Mouse (Mus musculus) forebrain, embryonic 14.5 days (tissue): ENCODE results near the gene Ankrd44. TPM values are rescaled to one million over a fixed set of nuclear protein-coding genes. Genes with fewer than 3 reads are reported as not detected.

Experiments
- ATAC-seq: fragments of 200-750 bp; cut with Nextera tagmentation; 2 replicates; pipeline ENCODE4 v1.8.0; 2017; ENCODE audit warnings: mild to moderate bottlenecking, moderate library complexity
- DNase-seq: peaks from one replicate; pipeline ENCODE4 v3.0.0-alpha.2; 2015; ENCODE audit warnings: low spot score
- H3K27ac ChIP-seq: fragments of 300-500 bp; sonication (generic); 2 replicates; pipeline ENCODE4 v1.5.1; 2014; ENCODE audit warnings: low read depth, mild to moderate bottlenecking, control low read depth, low read length, moderate library complexity
- H3K27me3 ChIP-seq: fragments of 300-500 bp; sonication (generic); replicated peaks from 2 replicates; pipeline ENCODE4 v1.6.1; 2014; ENCODE audit warnings: low read length, control low read depth, mixed read lengths; ENCODE audit not compliant: control insufficient read depth, insufficient read depth
- H3K36me3 ChIP-seq: fragments of 300-500 bp; sonication (generic); 2 replicates; pipeline ENCODE4 v1.6.1; 2014; ENCODE audit warnings: low read length, control low read depth; ENCODE audit not compliant: control insufficient read depth, insufficient read depth
- H3K4me1 ChIP-seq: fragments of 300-500 bp; sonication (generic); 2 replicates; pipeline ENCODE4 v1.6.1; 2014; ENCODE audit warnings: antibody characterized with exemption, low read length, control low read depth; ENCODE audit not compliant: control insufficient read depth, insufficient read depth
- H3K4me2 ChIP-seq: fragments of 300-500 bp; sonication (generic); 2 replicates; pipeline ENCODE4 v1.6.1; 2014; ENCODE audit warnings: mild to moderate bottlenecking, control low read depth, low read length
- H3K4me3 ChIP-seq: fragments of 300-500 bp; sonication (generic); 2 replicates; pipeline ENCODE4 v1.5.1; 2014; ENCODE audit warnings: low read depth, low read length, control low read depth
- H3K9ac ChIP-seq: fragments of 300-500 bp; sonication (generic); 2 replicates; pipeline ENCODE4 v1.6.1; 2014; ENCODE audit warnings: mild to moderate bottlenecking, low read length, control low read depth, moderate library complexity
- H3K9me3 ChIP-seq: fragments of 300-500 bp; sonication (generic); replicated peaks from 2 replicates; pipeline ENCODE4 v1.6.1; 2016; ENCODE audit warnings: low read length, control low read depth, mixed read lengths; ENCODE audit not compliant: control insufficient read depth
- WGBS: fragments of 180-500 bp; shearing (Covaris S2); extraction: QIAGEN DNeasy Blood & Tissue Kit; methylation state at CpG from one replicate; pipeline ENCODE4 v1.1.7; 2014; 5-methylcytosine and 5-hydroxymethylcytosine counted together
- polyA plus RNA-seq: library from polyadenylated mRNA; unstranded; fragments of >200 nt; fragmentation: Nextera tagmentation; extraction: Ambion mirVana; gene quantifications from 2 replicates; pipeline ENCODE4 v1.2.1, GENCODE M21; 2014

The Ankrd44 gene
- polyA plus RNA-seq, 1 experiment from 2014 or later: 18.9 TPM

- Histone ChIP-seq H3K9ac (no peak overlapping the region), H3K27ac (peak overlapping the region; percentile 84), H3K4me3 (no peak overlapping the region), H3K27me3 (no peaks in the 10 kb centered on the region), H3K9me3 (no peaks in the 10 kb centered on the region), H3K4me2 (no peak overlapping the region), H3K4me1 (peaks cover 11% of the 10 kb centered on the region), H3K36me3 (no peaks in the 10 kb centered on the region)
- 97% methylated on average over 2 of the region's 2 CpGs for WGBS
- DNase-seq (no peak), ATAC-seq (peak; percentile 42; the same call in 1 of the 2 replicates)
Observed at GRCm38 (mm10) chr1:54639076-54639475, 287.1 kb downstream of the Ankrd44 start.

- Histone ChIP-seq H3K9me3 (no peaks in the 10 kb centered on the region), H3K4me3 (no peak overlapping the region), H3K27me3 (no peaks in the 10 kb centered on the region), H3K9ac (no peak overlapping the region), H3K36me3 (no peaks in the 10 kb centered on the region), H3K27ac (no peak overlapping the region), H3K4me1 (peaks cover 11% of the 10 kb centered on the region), H3K4me2 (no peak overlapping the region)
- 77% methylated on average over 2 of the region's 2 CpGs for WGBS
- no peak for DNase-seq
- no peak for ATAC-seq
Observed at GRCm38 (mm10) chr1:54637340-54637739, 288.8 kb downstream of the Ankrd44 start.

GRCm38 (mm10) chr1:54629106-54629505 is 297.1 kb downstream of the Ankrd44 start:
- Histone ChIP-seq H3K4me3 (no peak overlapping the region), H3K27ac (no peak overlapping the region), H3K27me3 (no peaks in the 10 kb centered on the region), H3K9me3 (no peaks in the 10 kb centered on the region), H3K4me2 (no peak overlapping the region), H3K36me3 (no peaks in the 10 kb centered on the region), H3K9ac (no peak overlapping the region), H3K4me1 (no peaks in the 10 kb centered on the region)
- ATAC-seq: no peak
- no peak for DNase-seq
- 74% methylated on average over 1 of the region's 1 CpGs for WGBS

- Histone ChIP-seq H3K27ac (no peak overlapping the region), H3K36me3 (no peaks in the 10 kb centered on the region), H3K9me3 (no peaks in the 10 kb centered on the region), H3K9ac (no peak overlapping the region), H3K4me1 (no peaks in the 10 kb centered on the region), H3K4me2 (no peak overlapping the region), H3K4me3 (no peak overlapping the region), H3K27me3 (no peaks in the 10 kb centered on the region)
- ATAC-seq (no peak), DNase-seq (no peak)
- 89% methylated on average over 6 of the region's 6 CpGs for WGBS
Observed at GRCm38 (mm10) chr1:54614963-54615362, 311.2 kb downstream of the Ankrd44 start.

DNA sequence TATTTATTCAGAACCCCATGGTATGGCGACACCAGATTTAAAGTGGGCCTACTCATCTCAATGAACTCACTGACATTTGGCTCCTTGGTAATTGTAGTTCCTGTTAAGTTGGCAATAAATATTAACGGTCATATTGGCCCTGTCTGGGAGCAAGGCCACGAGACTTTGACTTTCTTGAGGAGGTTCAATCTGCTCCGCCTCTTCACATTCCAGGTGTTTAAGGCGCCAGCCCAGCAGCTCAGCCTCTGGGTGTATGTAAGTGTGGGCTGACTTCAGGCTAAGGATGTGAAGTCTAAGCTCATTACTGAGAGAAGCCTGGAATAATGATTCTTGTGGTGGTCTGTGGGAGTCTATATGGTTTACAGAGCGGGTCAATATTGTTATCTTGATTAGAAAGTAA is 313.8 kb downstream of the Ankrd44 start:
- Histone ChIP-seq H3K9me3 (no peaks in the 10 kb centered on the region), H3K4me2 (no peak overlapping the region), H3K4me1 (no peaks in the 10 kb centered on the region), H3K9ac (no peak overlapping the region), H3K27me3 (no peaks in the 10 kb centered on the region), H3K36me3 (no peaks in the 10 kb centered on the region), H3K27ac (no peak overlapping the region), H3K4me3 (no peak overlapping the region)
- DNase-seq (no peak), ATAC-seq (no peak)
- WGBS: 85% methylated on average over 6 of the region's 6 CpGs

DNA sequence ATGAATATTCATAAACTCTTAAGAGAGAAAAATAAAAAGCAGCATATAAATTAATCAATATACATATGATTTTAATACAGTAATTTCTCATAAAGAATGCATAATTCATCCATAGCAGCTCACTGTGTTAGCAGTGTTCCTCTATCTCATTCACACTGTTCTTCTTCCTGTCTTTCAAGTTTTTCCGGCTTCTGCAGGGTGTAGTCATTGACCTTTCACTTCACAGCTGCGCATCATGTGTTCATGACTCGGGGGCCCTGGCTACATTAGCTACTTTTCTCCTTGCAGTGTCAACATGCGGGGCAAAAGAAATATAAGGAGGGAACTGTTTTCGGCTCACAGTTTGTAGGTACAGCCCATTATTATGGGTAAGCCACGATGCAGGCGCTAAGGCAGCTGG is 314.3 kb downstream of the Ankrd44 start:
- Histone ChIP-seq H3K27ac (no peak overlapping the region), H3K4me3 (no peak overlapping the region)
- 81% methylated on average over 7 of the region's 7 CpGs for WGBS

GRCm38 (mm10) chr1:54606936-54607335 is 319.3 kb downstream of the Ankrd44 start:
- no peak overlapping the region for H3K4me3 ChIP-seq
- ATAC-seq (no peak), DNase-seq (no peak)
- H3K27ac ChIP-seq: no peak overlapping the region
- H3K9me3 ChIP-seq: no peaks in the 10 kb centered on the region
- H3K9ac ChIP-seq: no peak overlapping the region
- H3K4me2 ChIP-seq: no peak overlapping the region
- no peaks in the 10 kb centered on the region for H3K27me3 ChIP-seq
- no peaks in the 10 kb centered on the region for H3K4me1 ChIP-seq
- 78% methylated on average over 1 of the region's 1 CpGs for WGBS
- no peaks in the 10 kb centered on the region for H3K36me3 ChIP-seq

More for the DNA sequence above, 314.3 kb downstream of the Ankrd44 start:
- Histone ChIP-seq H3K4me1 (no peaks in the 10 kb centered on the region), H3K36me3 (no peaks in the 10 kb centered on the region), H3K27me3 (no peaks in the 10 kb centered on the region), H3K9ac (no peak overlapping the region), H3K9me3 (no peaks in the 10 kb centered on the region), H3K4me2 (no peak overlapping the region)
- no peak for DNase-seq
- no peak for ATAC-seq

DNA sequence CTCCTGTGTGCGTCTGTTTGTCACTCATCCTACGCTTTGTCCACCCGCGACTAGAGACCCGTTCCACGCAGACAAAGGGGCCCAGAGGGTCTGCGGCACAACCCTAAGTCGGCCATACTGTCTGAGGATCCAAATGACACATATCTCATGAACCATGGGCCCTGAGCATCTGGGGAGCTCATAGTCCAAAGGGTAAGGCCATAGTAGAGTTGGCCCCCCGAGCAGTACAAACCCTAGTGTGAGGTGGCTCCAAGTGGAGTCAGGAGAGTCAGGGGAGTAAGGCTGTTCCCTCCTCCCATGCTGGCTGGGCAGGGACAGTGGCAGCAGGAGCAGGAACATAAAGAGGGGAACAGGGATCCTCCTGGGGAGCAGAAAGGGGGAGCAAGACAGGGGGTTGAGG is 324.5 kb downstream of the Ankrd44 start:
- Histone ChIP-seq H3K36me3 (no peaks in the 10 kb centered on the region), H3K27me3 (no peaks in the 10 kb centered on the region), H3K9me3 (peaks cover 4% of the 10 kb centered on the region; the same call in 1 of the 2 replicates), H3K4me1 (no peaks in the 10 kb centered on the region), H3K27ac (no peak overlapping the region), H3K4me2 (no peak overlapping the region), H3K9ac (no peak overlapping the region), H3K4me3 (no peak overlapping the region)
- ATAC-seq: no peak
- 95% methylated on average over 9 of the region's 9 CpGs for WGBS
- no peak for DNase-seq

DNA sequence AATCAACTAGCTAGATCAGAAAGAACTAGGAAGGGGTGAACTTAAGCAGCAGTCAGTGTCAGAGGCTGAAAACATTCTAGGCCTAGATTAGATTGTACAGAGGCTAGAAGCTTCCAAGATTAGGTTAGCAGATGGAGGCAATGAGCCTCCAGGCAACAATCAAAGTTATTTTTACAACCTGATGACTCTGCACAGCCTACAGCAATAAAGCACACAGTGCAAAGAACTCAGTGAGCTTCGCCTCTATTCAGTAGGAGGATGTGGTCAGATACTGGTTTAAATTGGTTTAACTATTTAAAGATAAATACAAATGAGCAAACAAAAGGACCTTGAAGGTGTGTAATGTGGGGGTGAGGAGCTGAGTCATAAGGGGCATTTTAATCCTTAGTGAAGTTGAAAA is 325.9 kb downstream of the Ankrd44 start:
- Histone ChIP-seq H3K27ac (no peak overlapping the region), H3K9me3 (peaks cover 4% of the 10 kb centered on the region; the same call in 1 of the 2 replicates), H3K36me3 (no peaks in the 10 kb centered on the region), H3K4me1 (no peaks in the 10 kb centered on the region), H3K4me2 (no peak overlapping the region), H3K4me3 (no peak overlapping the region), H3K9ac (no peak overlapping the region), H3K27me3 (no peaks in the 10 kb centered on the region)
- ATAC-seq (no peak), DNase-seq (no peak)
- WGBS: 95% methylated on average over 1 of the region's 1 CpGs
